Mouse (Mus musculus) ES-Bruce4 (cell line): ENCODE measurements around the gene Mlxip.

ENCODE experiments used
- CTCF ChIP-seq: IDR thresholded peaks from one replicate; pipeline ENCODE4 v1.8.1; 2011; ENCODE audit warnings: low read depth, low read length
- EP300 ChIP-seq: IDR thresholded peaks from 2 replicates; pipeline ENCODE4 v1.6.1; 2011; ENCODE audit warnings: low read depth, low read length; ENCODE audit not compliant: insufficient read depth
- POLR2A ChIP-seq: IDR thresholded peaks from one replicate; pipeline ENCODE4 v1.8.1; 2011; ENCODE audit warnings: low read length; ENCODE audit not compliant: insufficient read depth

DNA sequence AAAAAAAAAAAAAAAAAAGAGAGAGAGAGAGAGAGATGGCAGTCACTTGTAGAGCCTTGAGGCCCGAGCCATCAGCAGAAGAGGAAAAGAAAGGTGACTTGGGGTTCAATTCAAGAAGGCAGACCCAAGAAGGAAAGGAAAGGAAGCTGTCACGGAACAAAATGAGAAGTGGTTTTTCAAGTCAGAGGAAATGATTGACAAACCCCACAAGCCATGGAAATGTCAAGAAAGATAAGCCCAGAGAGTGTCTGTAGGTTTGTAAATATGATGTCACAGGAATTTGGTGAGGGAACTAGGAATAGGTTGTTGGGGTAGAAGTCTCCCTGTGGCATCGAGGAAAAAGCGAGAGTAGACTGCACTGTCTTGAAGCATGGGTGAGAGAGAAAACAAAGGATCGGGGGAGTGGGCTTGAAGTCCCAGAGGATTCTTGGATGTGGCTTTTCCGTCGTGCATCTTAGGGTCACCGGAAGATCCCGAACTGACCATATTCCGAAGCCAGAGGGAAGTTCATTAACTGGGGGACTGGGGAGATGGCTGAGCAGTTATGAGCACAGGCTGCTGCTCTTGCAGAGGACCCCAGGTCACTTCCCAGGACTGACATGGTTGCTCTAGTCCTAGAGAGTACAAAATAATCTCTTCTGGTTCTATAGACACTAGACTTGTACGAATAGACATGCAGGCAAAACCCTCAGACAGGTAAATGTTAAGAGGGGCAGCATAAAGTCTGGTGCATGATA, 93.2 kb downstream of the Mlxip start:
- no peak for TF ChIP-seq CTCF
- no peak for TF ChIP-seq EP300
- TF ChIP-seq POLR2A: no peak
